Mouse (Mus musculus): ENCODE results near the gene Mei1. TPM values are rescaled to one million over a fixed set of nuclear protein-coding genes. Genes with fewer than 3 reads are reported as not detected.
A peak's percentile ranks its signal among the peaks of the same experiment; 100 is the strongest.

Gene Mei1
- total and polyA plus RNA-seq, 3 experiments, result 0.05 TPM; not detected in 2

DNA sequence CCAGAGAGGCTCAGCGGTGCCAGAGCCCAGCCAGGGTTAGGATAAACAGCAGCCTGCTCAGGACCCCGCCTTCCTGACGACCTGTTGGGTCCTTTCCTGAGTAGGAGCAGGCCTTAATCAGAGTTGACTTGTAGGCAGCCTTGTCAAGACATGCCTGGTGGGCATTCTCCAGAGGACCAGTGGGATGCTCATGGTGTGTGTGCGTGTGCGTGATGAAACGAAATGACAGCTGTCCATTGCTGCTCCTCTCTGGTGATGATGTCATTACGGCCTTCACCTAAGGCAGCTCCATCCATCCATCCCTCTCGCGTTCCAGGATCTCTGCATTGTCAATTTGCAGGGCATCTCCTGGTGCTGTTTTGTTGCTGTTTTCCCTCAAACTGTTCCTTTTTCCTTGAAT, 89.7 kb downstream of the Mei1 start:
- TF ChIP-seq GATA2 (IDR thresholded peaks at IDR 0.05; ENCODE audit: borderline replicate concordance, low read depth, low read length) (no peak), GATA1 (IDR thresholded peaks at IDR 0.05; ENCODE audit: borderline replicate concordance, low read length) (no peak), CTCF (IDR thresholded peaks at IDR 0.05; ENCODE audit: low read depth, low read length) (no peak), TAL1 (conservative IDR thresholded peaks at IDR 0.05; ENCODE audit: low read depth, low read length) (no peak), POLR2AphosphoS5 (IDR thresholded peaks at IDR 0.05; ENCODE audit: insufficient replicate concordance, low read depth, low read length) (no peak)
- no peak for ATAC-seq (ENCODE audit: extremely low read depth, insufficient number of reproducible peaks, low FRiP score, poor library complexity, severe bottlenecking)
- no peak for DNase-seq (ENCODE audit: low spot score)
- Histone ChIP-seq H3K27me3 (ENCODE audit: insufficient read depth, low read length) (no peaks in the 10 kb centered on the region), H3K4me3 (ENCODE audit: low read depth, low read length) (no peak overlapping the region), H3K9me3 (replicated peaks) (no peaks in the 10 kb centered on the region), H3K36me3 (replicated peaks) (peaks cover 74% of the 10 kb centered on the region), H3K4me1 (ENCODE audit: insufficient read depth, low read depth, low read length) (peaks cover 91% of the 10 kb centered on the region)

DNA sequence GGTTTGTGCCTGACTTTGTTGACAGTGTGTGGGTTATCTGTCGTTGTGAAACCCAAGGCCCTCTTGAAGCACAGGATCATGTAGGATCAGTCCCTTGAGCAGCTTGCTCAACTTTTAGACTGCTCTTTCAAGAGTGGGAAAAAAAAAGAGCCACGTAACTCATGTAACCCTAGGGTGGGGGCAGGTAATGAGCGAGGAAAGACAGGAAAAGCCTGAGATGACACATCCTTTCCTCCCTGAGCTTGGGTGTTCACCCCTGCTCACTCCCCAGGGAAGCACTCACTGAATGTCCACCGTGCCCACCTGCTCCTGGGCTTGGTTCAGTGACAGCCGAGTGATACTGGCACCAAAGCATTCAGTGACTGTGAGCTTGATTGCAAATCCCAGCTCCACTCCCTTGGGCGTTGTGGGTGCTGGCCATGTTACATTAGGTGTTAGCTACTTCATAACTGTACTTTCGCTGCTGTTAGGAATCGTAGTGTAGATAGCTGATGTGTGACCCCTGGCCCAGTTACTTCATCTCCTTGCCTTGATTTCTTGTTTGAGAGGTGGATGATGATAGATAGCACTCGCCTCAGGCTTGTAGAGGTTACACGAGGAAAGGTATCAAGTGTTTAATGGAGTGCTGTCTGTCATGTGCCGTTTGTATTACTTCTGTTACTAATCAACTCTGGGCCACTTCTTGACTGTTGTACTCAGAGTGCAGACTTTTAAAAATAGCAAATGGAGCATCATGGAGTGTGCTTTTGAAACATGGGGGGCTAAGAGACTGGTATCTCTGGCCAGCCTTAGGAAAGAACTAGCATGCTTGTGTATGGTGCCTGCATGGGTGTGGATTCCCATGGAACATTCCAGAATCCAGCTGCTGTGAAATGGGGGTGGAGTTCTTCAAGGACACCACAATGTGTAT, 91.2 kb downstream of the Mei1 start:
- TF ChIP-seq CTCF (IDR thresholded peaks at IDR 0.05; ENCODE audit: low read depth, low read length) (no peak), TAL1 (conservative IDR thresholded peaks at IDR 0.05; ENCODE audit: low read depth, low read length) (no peak), POLR2AphosphoS5 (IDR thresholded peaks at IDR 0.05; ENCODE audit: insufficient replicate concordance, low read depth, low read length) (no peak), GATA1 (IDR thresholded peaks at IDR 0.05; ENCODE audit: borderline replicate concordance, low read length) (no peak), GATA2 (IDR thresholded peaks at IDR 0.05; ENCODE audit: borderline replicate concordance, low read depth, low read length) (no peak)
- H3K36me3 ChIP-seq (replicated peaks), result peaks cover 62% of the 10 kb centered on the region
- DNase-seq (ENCODE audit: low spot score) (no peak), ATAC-seq (ENCODE audit: extremely low read depth, insufficient number of reproducible peaks, low FRiP score, poor library complexity, severe bottlenecking) (no peak)
- no peaks in the 10 kb centered on the region for H3K27me3 ChIP-seq (ENCODE audit: insufficient read depth, low read length)
- no peaks in the 10 kb centered on the region for H3K9me3 ChIP-seq (replicated peaks)
- peaks cover 92% of the 10 kb centered on the region for H3K4me1 ChIP-seq (ENCODE audit: insufficient read depth, low read depth, low read length)
- H3K4me3 ChIP-seq (ENCODE audit: low read depth, low read length), result no peak overlapping the region

DNA sequence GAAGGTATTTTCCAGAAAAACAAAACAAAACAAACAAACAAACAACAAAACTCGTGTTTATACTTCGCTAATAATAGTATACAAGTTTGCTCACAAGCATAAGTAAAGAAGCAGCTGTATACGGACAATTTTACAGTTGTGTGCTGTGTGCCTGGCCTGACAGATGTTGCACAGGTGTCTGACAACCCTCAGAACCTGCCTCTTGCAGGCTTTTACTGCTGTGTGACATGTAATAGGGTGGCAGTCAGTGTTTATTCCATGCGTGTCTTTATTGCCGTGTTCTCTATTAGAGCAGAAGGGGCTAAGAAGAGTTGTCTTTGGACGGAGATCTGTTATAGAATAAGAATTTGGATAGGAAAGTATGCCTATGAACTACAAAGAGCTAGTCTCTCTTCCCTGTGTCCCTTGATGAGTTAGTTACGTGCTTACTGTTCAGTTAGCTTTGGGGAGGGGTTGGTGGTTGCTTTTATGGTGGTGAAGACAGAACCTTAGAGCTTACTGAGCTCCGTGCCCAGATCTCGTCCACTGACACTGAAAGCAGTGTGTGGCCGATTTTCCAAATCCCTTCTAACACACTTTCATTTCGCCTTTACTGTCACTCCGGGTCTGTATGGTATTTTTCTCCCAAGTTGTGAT, 92.3 kb downstream of the Mei1 start:
- Histone ChIP-seq H3K36me3 (replicated peaks) (peaks cover 62% of the 10 kb centered on the region), H3K9me3 (replicated peaks) (no peaks in the 10 kb centered on the region), H3K4me3 (ENCODE audit: low read depth, low read length) (no peak overlapping the region), H3K4me1 (ENCODE audit: insufficient read depth, low read depth, low read length) (peaks cover 92% of the 10 kb centered on the region), H3K27me3 (ENCODE audit: insufficient read depth, low read length) (no peaks in the 10 kb centered on the region)
- ATAC-seq (ENCODE audit: extremely low read depth, insufficient number of reproducible peaks, low FRiP score, poor library complexity, severe bottlenecking) (no peak), DNase-seq (ENCODE audit: low spot score) (no peak)
- TF ChIP-seq GATA1 (IDR thresholded peaks at IDR 0.05; ENCODE audit: borderline replicate concordance, low read length), result no peak
- TF ChIP-seq POLR2AphosphoS5 (IDR thresholded peaks at IDR 0.05; ENCODE audit: insufficient replicate concordance, low read depth, low read length), result no peak
- no peak for TF ChIP-seq CTCF (IDR thresholded peaks at IDR 0.05; ENCODE audit: low read depth, low read length)
- no peak for TF ChIP-seq TAL1 (conservative IDR thresholded peaks at IDR 0.05; ENCODE audit: low read depth, low read length)
- TF ChIP-seq GATA2 (IDR thresholded peaks at IDR 0.05; ENCODE audit: borderline replicate concordance, low read depth, low read length), result no peak

DNA sequence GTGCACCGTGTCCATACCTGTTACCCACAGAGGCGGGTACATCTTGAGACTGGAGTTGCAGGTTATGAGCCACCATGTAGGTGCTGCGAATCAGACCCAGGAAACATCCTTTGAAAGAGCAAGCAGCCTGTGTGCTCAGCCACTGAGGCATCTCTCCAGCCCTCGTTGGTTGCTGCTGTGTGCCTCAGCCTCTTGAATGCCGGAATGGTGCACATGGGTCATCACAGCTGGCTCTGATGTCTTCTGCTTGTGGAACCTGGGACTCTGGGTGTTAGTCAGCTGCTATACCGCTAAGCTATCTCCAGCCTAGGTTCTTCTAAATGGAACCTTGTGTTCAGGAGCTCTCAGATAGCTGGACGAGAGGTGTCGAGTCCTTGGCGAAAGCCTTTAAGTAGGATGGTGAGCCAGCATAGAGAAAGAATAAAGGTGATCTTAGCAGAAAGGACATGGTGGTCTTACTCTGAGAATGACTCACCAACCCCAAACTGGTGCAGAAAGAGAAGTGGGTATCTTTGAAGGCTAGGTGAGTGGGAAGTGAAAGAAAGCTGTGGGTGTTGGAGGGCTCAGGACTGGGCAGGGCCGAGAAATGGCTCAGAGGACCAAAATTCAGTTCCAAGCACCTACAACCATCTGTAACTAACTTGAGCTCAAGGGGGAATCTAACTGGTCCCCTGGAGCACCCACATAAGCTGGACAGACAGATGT, 93.7 kb downstream of the Mei1 start:
- Histone ChIP-seq H3K4me3 (ENCODE audit: low read depth, low read length) (peak overlapping the region; percentile 48; the same call in 1 of the 2 replicates), H3K27me3 (ENCODE audit: insufficient read depth, low read length) (no peaks in the 10 kb centered on the region), H3K4me1 (ENCODE audit: insufficient read depth, low read depth, low read length) (peaks cover 93% of the 10 kb centered on the region), H3K36me3 (replicated peaks) (peaks cover 63% of the 10 kb centered on the region), H3K9me3 (replicated peaks) (no peaks in the 10 kb centered on the region)
- TF ChIP-seq CTCF (IDR thresholded peaks at IDR 0.05; ENCODE audit: low read depth, low read length) (no peak), GATA1 (IDR thresholded peaks at IDR 0.05; ENCODE audit: borderline replicate concordance, low read length) (no peak), TAL1 (conservative IDR thresholded peaks at IDR 0.05; ENCODE audit: low read depth, low read length) (no peak)
- ATAC-seq (ENCODE audit: extremely low read depth, insufficient number of reproducible peaks, low FRiP score, poor library complexity, severe bottlenecking) (no peak), DNase-seq (ENCODE audit: low spot score) (no peak)

DNA sequence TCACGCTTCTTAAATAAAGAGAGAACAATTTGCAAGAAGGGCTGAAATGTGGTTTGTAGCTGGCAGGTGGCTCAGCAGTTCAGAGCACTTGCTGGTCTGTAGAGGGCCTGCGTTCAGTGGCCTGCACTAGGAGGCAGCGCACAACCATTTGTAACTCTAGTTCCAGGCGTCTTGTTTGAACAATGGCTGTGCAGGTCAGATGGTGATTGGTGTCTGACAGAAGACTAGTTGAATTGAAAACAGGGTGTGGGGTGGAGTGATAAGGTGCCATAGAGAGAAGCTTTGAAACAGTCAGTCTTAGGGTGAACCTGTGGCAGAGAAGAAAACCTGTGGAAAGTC, 94.2 kb downstream of the Mei1 start:
- DNase-seq (ENCODE audit: low spot score), result no peak

DNA sequence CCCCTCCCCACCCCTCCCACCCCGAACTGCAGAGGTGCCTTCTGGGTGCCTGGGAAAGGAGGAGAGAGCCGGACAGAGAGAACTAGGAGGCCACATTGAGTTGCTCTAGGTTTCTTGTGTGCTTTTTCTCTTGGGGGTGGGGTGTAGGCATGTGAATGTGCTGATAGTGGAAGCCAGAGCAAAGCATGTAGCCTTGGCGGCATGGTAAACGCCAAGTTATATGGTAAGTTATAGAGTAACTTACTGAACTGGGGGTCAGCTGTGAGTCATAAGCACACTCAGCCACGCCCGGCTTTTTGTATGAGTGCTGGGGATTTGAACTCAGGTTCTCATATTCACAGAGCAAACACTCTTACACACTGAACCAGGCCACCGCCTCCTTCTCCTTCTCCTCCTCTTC, 94.7 kb downstream of the Mei1 start:
- no peaks in the 10 kb centered on the region for H3K9me3 ChIP-seq (replicated peaks)
- peaks cover 88% of the 10 kb centered on the region for H3K4me1 ChIP-seq (ENCODE audit: insufficient read depth, low read depth, low read length)
- no peak for ATAC-seq (ENCODE audit: extremely low read depth, insufficient number of reproducible peaks, low FRiP score, poor library complexity, severe bottlenecking)
- no peaks in the 10 kb centered on the region for H3K27me3 ChIP-seq (ENCODE audit: insufficient read depth, low read length)
- H3K36me3 ChIP-seq (replicated peaks), result peaks cover 63% of the 10 kb centered on the region
- H3K4me3 ChIP-seq (ENCODE audit: low read depth, low read length), result peak overlapping the region; percentile 28; the same call in 1 of the 2 replicates
- TF ChIP-seq CTCF (IDR thresholded peaks at IDR 0.05; ENCODE audit: low read depth, low read length) (no peak), TAL1 (conservative IDR thresholded peaks at IDR 0.05; ENCODE audit: low read depth, low read length) (no peak), GATA1 (IDR thresholded peaks at IDR 0.05; ENCODE audit: borderline replicate concordance, low read length) (no peak)
- DNase-seq (ENCODE audit: low spot score), result no peak

More for the DNA sequence above, 94.2 kb downstream of the Mei1 start:
- no peak for TF ChIP-seq GATA2 (IDR thresholded peaks at IDR 0.05; ENCODE audit: borderline replicate concordance, low read depth, low read length)
- no peak for TF ChIP-seq GATA1 (IDR thresholded peaks at IDR 0.05; ENCODE audit: borderline replicate concordance, low read length)
- TF ChIP-seq POLR2AphosphoS5 (IDR thresholded peaks at IDR 0.05; ENCODE audit: insufficient replicate concordance, low read depth, low read length), result no peak
- no peak for TF ChIP-seq CTCF (IDR thresholded peaks at IDR 0.05; ENCODE audit: low read depth, low read length)
- TF ChIP-seq TAL1 (conservative IDR thresholded peaks at IDR 0.05; ENCODE audit: low read depth, low read length), result no peak
- H3K36me3 ChIP-seq (replicated peaks), result peaks cover 63% of the 10 kb centered on the region
- ATAC-seq (ENCODE audit: extremely low read depth, insufficient number of reproducible peaks, low FRiP score, poor library complexity, severe bottlenecking), result peak; percentile 54
- H3K4me1 ChIP-seq (ENCODE audit: insufficient read depth, low read depth, low read length), result peaks cover 91% of the 10 kb centered on the region
- no peaks in the 10 kb centered on the region for H3K9me3 ChIP-seq (replicated peaks)
- no peaks in the 10 kb centered on the region for H3K27me3 ChIP-seq (ENCODE audit: insufficient read depth, low read length)
- peak overlapping the region; percentile 44; the same call in 1 of the 2 replicates for H3K4me3 ChIP-seq (ENCODE audit: low read depth, low read length)

All from G1E (cell line).